In the genomic region with DNA sequence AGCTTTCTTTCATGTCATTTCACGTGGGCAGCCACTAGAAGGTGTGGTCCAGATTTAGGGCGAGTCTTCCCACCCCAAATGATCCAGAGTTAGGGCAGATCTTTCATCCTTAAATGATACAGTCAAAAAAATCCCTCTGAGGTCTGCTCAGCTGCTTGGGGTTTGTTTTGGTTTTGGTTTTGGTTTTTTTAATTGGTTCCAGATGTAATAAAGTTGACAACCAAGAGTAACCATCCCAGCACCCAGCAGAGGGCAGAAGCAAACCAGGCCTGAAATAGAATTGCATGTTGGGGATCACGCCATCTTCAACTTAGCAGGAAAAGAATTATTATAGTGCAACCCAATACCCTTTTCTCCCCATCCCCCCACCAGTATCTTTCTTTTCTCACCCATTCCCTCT, we compare ENCODE assay signal across 9 mouse cellular contexts. TPM values are rescaled to one million over a fixed set of nuclear protein-coding genes. Genes with fewer than 3 reads are reported as not detected.
DNase-seq lines count a peak whose midpoint lies in the region; ATAC-seq and TF ChIP-seq lines count a peak whose summit lies in the region.
"Had no signal": no experiment of that assay in that cellular context is flagged by ENCODE, and none has a peak within 500 bp of the region (broad histone marks: within the 10 kb centered on the region; RNA-seq: fewer than 3 reads in every experiment).

No protein-coding gene starts in this region.

- no peaks in the 10 kb centered on the region for H3K4me1 ChIP-seq in heart, embryonic 12.5 days (replicated peaks)
- H3K4me1 ChIP-seq in embryonic facial prominence, embryonic 14.5 days (ENCODE audit: control insufficient read depth, insufficient read depth, low read length) = no peaks in the 10 kb centered on the region
- H3K4me1 ChIP-seq in kidney, postnatal 0 days (replicated peaks; ENCODE audit: insufficient read depth, low read length) = no peaks in the 10 kb centered on the region
- H3K4me1 ChIP-seq: hindbrain, embryonic 15.5 days had no signal

- H3K4me2 ChIP-seq in heart, embryonic 12.5 days = no peak overlapping the region
- no peak overlapping the region for H3K4me2 ChIP-seq in embryonic facial prominence, embryonic 14.5 days (ENCODE audit: low read depth, low read length)
- H3K4me2 ChIP-seq in kidney, postnatal 0 days (ENCODE audit: low read length) = no peak overlapping the region
- H3K4me2 ChIP-seq: hindbrain, embryonic 15.5 days had no signal

- H3K27me3 ChIP-seq in heart, embryonic 12.5 days (replicated peaks) = no peaks in the 10 kb centered on the region
- no peaks in the 10 kb centered on the region for H3K27me3 ChIP-seq in embryonic facial prominence, embryonic 14.5 days (replicated peaks; ENCODE audit: control insufficient read depth, insufficient read depth, low read length)
- H3K27me3 ChIP-seq in kidney, postnatal 0 days (ENCODE audit: insufficient read depth, low read length) = no peaks in the 10 kb centered on the region
- H3K27me3 ChIP-seq: hindbrain, embryonic 15.5 days had no signal

- H3K4me3 ChIP-seq in heart, embryonic 12.5 days = no peak overlapping the region
- H3K4me3 ChIP-seq in embryonic facial prominence, embryonic 14.5 days (ENCODE audit: low read depth, low read length) = no peak overlapping the region
- H3K4me3 ChIP-seq in kidney, postnatal 0 days (replicated peaks; ENCODE audit: low read depth, low read length) = no peak overlapping the region
- H3K4me3 ChIP-seq: hindbrain, embryonic 15.5 days had no signal

- no peak overlapping the region for H3K9ac ChIP-seq in heart, embryonic 12.5 days
- no peak overlapping the region for H3K9ac ChIP-seq in embryonic facial prominence, embryonic 14.5 days (ENCODE audit: low read depth, low read length)
- H3K9ac ChIP-seq in kidney, postnatal 0 days (ENCODE audit: low read depth, low read length) = no peak overlapping the region
- H3K9ac ChIP-seq: hindbrain, embryonic 15.5 days had no signal

- peak; percentile 74 to 85 for DNase-seq in heart, adult 18-20 months
- peak; percentile 43 to 52 for DNase-seq in urinary bladder, adult 18-20 months (ENCODE audit: low spot score in 2 of 2)
- DNase-seq in urinary bladder, postnatal 10 days (ENCODE audit: low spot score) = no peak
- DNase-seq in embryonic facial prominence, embryonic 14.5 days (ENCODE audit: low spot score) = peak; percentile 83
- peak; percentile 83 for DNase-seq in kidney, postnatal 0 days (ENCODE audit: low spot score)
- DNase-seq in naive thymus-derived CD4-positive, alpha-beta T cell, adult 2 months (ENCODE audit: low read depth) = peak; percentile 84

- 53% methylated on average over 3 of the region's 3 CpGs for WGBS in heart, embryonic 12.5 days
- 25% methylated on average over 3 of the region's 3 CpGs for WGBS in embryonic facial prominence, embryonic 14.5 days
- 48% methylated on average over 3 of the region's 3 CpGs for WGBS in kidney, postnatal 0 days

- ATAC-seq in heart, embryonic 12.5 days (ENCODE audit: insufficient number of reproducible peaks, low FRiP score) = no peak
- peak; percentile 41; the same call in 1 of the 2 replicates for ATAC-seq in embryonic facial prominence, embryonic 14.5 days (ENCODE audit: low read depth)
- ATAC-seq in kidney, postnatal 0 days (replicated peaks; ENCODE audit: low FRiP score, low read depth) = no peak
- no peak for ATAC-seq in erythroblast, adult 5-6 weeks (replicated peaks; ENCODE audit: low FRiP score, poor library complexity, severe bottlenecking)

- H3K9me3 ChIP-seq in heart, embryonic 12.5 days (replicated peaks) = no peaks in the 10 kb centered on the region
- no peaks in the 10 kb centered on the region for H3K9me3 ChIP-seq in embryonic facial prominence, embryonic 14.5 days (ENCODE audit: control insufficient read depth, low read length)
- H3K9me3 ChIP-seq in kidney, postnatal 0 days (replicated peaks; ENCODE audit: low read length) = no peaks in the 10 kb centered on the region
- H3K9me3 ChIP-seq: hindbrain, embryonic 15.5 days had no signal

- no peaks in the 10 kb centered on the region for H3K36me3 ChIP-seq in heart, embryonic 12.5 days
- H3K36me3 ChIP-seq in embryonic facial prominence, embryonic 14.5 days (ENCODE audit: control insufficient read depth, insufficient read depth, low read length) = no peaks in the 10 kb centered on the region
- no peaks in the 10 kb centered on the region for H3K36me3 ChIP-seq in kidney, postnatal 0 days (ENCODE audit: insufficient read depth, low read length)
- H3K36me3 ChIP-seq: hindbrain, embryonic 15.5 days had no signal

- peak; percentile 82 for TF ChIP-seq CTCF in kidney, postnatal 0 days (IDR thresholded peaks at IDR 0.05; ENCODE audit: low read depth)

- H3K27ac ChIP-seq in heart, embryonic 12.5 days (ENCODE audit: poor library complexity, severe bottlenecking) = no peak overlapping the region
- peak overlapping the region; percentile 5 for H3K27ac ChIP-seq in embryonic facial prominence, embryonic 14.5 days (replicated peaks; ENCODE audit: low read depth, low read length)
- H3K27ac ChIP-seq in kidney, postnatal 0 days = no peak overlapping the region
- H3K27ac ChIP-seq: hindbrain, embryonic 15.5 days had no signal

RNA-seq across cellular contexts. Expression of a gene that starts 22.0 kb away (rescaled TPM):
- total RNA-seq in heart, adult 18-20 months (2021) = 10 to 100 TPM; 48.4 to 49.9 TPM
- polyA plus RNA-seq in heart, embryonic 12.5 days (2016; fragmentation: Nextera tagmentation; extraction: Ambion mirVana) = 12.9 and 13.5 TPM in 2 replicates
- 8.9 and 10.1 TPM in 2 replicates for polyA plus RNA-seq in embryonic facial prominence, embryonic 14.5 days (2014; fragmentation: Nextera tagmentation; extraction: Ambion mirVana)
- 7.9 TPM in 2 replicates for polyA plus RNA-seq in kidney, postnatal 0 days (2015; fragmentation: Nextera tagmentation; extraction: Ambion mirVana)
- 1.9 and 2.9 TPM in 2 replicates for total RNA-seq in erythroblast, adult 5-6 weeks (2015; ENCODE audit: low replicate concordance)
- 2.8 and 4.3 TPM in 2 replicates for total RNA-seq in erythroblast, adult 5-6 weeks (2017; ENCODE audit: low replicate concordance)

RNA-seq across cellular contexts. Expression of a gene that starts 60.0 kb away (rescaled TPM):
- 10 to 100 TPM; 11.0 to 12.6 TPM for total RNA-seq in heart, adult 18-20 months (2021)
- polyA plus RNA-seq in heart, embryonic 12.5 days (2016; fragmentation: Nextera tagmentation; extraction: Ambion mirVana) = 27.9 and 33.1 TPM in 2 replicates
- 45.6 and 45.7 TPM in 2 replicates for polyA plus RNA-seq in embryonic facial prominence, embryonic 14.5 days (2014; fragmentation: Nextera tagmentation; extraction: Ambion mirVana)
- 44.9 and 47.9 TPM in 2 replicates for polyA plus RNA-seq in kidney, postnatal 0 days (2015; fragmentation: Nextera tagmentation; extraction: Ambion mirVana)
- 9.2 and 25.6 TPM in 2 replicates for total RNA-seq in erythroblast, adult 5-6 weeks (2015; ENCODE audit: low replicate concordance)
- 8.9 and 13.5 TPM in 2 replicates for total RNA-seq in erythroblast, adult 5-6 weeks (2017; ENCODE audit: low replicate concordance)
